8 mouse cellular contexts compared by ENCODE assay signal in the genomic region with DNA sequence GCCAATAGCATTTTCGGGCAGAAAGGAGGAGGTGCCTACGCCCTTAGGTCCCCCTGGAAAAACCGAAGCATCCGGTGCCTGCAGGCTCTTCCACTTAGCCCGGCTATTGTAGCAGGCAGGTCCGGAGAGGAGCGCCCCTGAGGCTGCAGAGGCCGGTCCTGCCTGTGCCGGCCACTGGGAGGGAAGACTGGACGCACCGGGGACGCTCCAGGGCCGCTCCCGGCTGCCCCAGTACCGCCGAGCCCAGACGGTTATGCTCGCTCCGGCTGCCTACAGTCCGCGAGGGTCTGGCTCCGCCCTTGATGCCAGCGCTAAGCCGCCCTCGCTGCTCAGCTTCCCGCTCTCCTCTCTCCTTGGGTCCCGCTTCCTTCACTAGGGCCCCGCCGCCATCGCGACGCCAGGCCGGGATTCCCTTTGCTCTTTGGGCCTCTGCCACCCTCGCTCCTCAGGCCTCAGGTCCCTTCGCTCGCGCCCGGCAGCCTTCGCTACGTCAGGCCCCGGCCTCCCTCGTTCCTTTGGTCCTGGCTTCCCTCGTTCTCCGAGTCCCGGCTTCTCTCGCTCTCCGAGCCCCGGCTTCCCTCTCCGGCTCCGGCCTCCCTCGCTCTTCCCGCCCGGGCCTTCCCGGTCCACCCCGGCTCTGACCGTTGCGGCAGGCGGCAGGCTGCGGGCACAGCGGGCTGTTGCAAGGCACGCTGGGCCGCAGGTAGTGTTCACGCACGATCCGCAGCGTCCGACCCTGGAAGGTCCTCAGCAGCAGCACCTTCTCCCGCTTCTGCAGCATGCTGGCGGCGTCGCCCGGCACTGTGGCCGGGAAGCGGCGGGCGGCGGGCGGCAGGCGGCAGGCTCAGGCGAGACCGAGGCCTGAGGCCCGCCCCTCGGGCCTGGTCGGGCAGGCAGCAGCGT. TPM values are rescaled to one million over a fixed set of nuclear protein-coding genes. Genes with fewer than 3 reads are reported as not detected.
DNase-seq lines count a peak whose midpoint lies in the region; ATAC-seq and TF ChIP-seq lines count a peak whose summit lies in the region.

No protein-coding gene starts in this region.

- peak overlapping the region; percentile 54 for H3K4me3 ChIP-seq in hindbrain, embryonic 13.5 days

- POLR2A ChIA-PET in Patski (lab: Charles Lee): no interaction called here

- peaks cover 15% of the 10 kb centered on the region for H3K4me1 ChIP-seq in hindbrain, embryonic 13.5 days (replicated peaks)

- peak overlapping the region; percentile 59 for H3K4me2 ChIP-seq in hindbrain, embryonic 13.5 days

- peak overlapping the region; percentile 94 for H3K9ac ChIP-seq in hindbrain, embryonic 13.5 days

- ATAC-seq in Patski: peak; percentile 75
- peak; percentile 90 for ATAC-seq in hindbrain, embryonic 13.5 days (ENCODE audit: low FRiP score)

- TF ChIP-seq CTCF in Patski (IDR thresholded peaks at IDR 0.05): no peak

- no peaks in the 10 kb centered on the region for H3K9me3 ChIP-seq in hindbrain, embryonic 13.5 days

- H3K27ac ChIP-seq in hindbrain, embryonic 13.5 days: peak overlapping the region; percentile 98

- H3K27me3 ChIP-seq in Patski: no peaks in the 10 kb centered on the region
- H3K27me3 ChIP-seq in hindbrain, embryonic 13.5 days: 0 out of 2 replicates have a peak, but pooled peaks cover 4% of the 10 kb centered on the region

- H3K36me3 ChIP-seq in hindbrain, embryonic 13.5 days: peaks cover 9% of the 10 kb centered on the region

- in situ Hi-C loops in Patski (cut with MboI; ENCODE audit: low pct_unique_long_range_greater_than_20kb): loop anchor here (25.0 kb wide), 1 partner anchor 597 kb away; no protein-coding TSS in a partner anchor

- CTCF ChIA-PET in Patski (lab: Charles Lee): no interaction called here

- WGBS in hindbrain, embryonic 13.5 days: under 1% methylated on average over 85 of the region's 85 CpGs

- peak; percentile 33 for DNase-seq in Patski (ENCODE audit: low read depth, low spot score)
- DNase-seq in cerebellum, postnatal 10 days: peak; percentile 86 to 88
- DNase-seq in frontal cortex, postnatal 14 days (ENCODE audit: low spot score in 2 of 2): peak; percentile 31 to 61
- peak; percentile 63 to 82 for DNase-seq in layer of hippocampus, postnatal 14 days (ENCODE audit: low spot score in 2 of 2)
- peak; percentile 84 for DNase-seq in lung, postnatal 10 days
- DNase-seq in ovary, postnatal 14 days (ENCODE audit: low spot score): peak; percentile 73
- peak; percentile 53 to 57 for DNase-seq in thymus, postnatal 10 days (ENCODE audit: low spot score in 2 of 2)

RNA-seq across cellular contexts. Expression of a gene that starts 0.5 kb away (rescaled TPM):
- polyA plus RNA-seq in Patski (2021): 21.8 TPM
- 20.1 and 21.4 TPM in 2 replicates for polyA plus RNA-seq in hindbrain, embryonic 13.5 days (2015; fragmentation: Nextera tagmentation; extraction: Ambion mirVana)
- 10 to 100 TPM; 24.4 to 26.0 TPM for total RNA-seq in layer of hippocampus, postnatal 14 days (2021)

RNA-seq across cellular contexts. Expression of a gene that starts 44.8 kb away (rescaled TPM):
- 1.3 TPM for polyA plus RNA-seq in Patski (2021)
- polyA plus RNA-seq in hindbrain, embryonic 13.5 days (2015; fragmentation: Nextera tagmentation; extraction: Ambion mirVana): 14.7 and 15.7 TPM in 2 replicates
- total RNA-seq in layer of hippocampus, postnatal 14 days (2021): 10 to 100 TPM; 16.1 to 16.3 TPM

RNA-seq across cellular contexts. Expression of a gene that starts 59.2 kb away (rescaled TPM):
- 50.2 TPM for polyA plus RNA-seq in Patski (2021)
- polyA plus RNA-seq in hindbrain, embryonic 13.5 days (2015; fragmentation: Nextera tagmentation; extraction: Ambion mirVana): 88.3 and 90.3 TPM in 2 replicates
- 10 to 100 TPM; 17.7 to 18.2 TPM for total RNA-seq in layer of hippocampus, postnatal 14 days (2021)

Comparison
In these comparisons a context has a peak if more than half of its experiments do, and no peak if none do; other contexts are left out.
1. Peak in every context shown above with its lines: DNase-seq, ATAC-seq, H3K4me3 ChIP-seq and H3K27ac ChIP-seq.
2. DNase-seq: peak in every context shown above with its lines; median percentile 87 in cerebellum, postnatal 10 days; 84 in lung, postnatal 10 days; 73 in ovary, postnatal 14 days; 72 in layer of hippocampus, postnatal 14 days; 55 in thymus, postnatal 10 days; 46 in frontal cortex, postnatal 14 days; 33 in Patski.